Mouse (Mus musculus) MEL (cell line): Measurements from ENCODE around the gene Mroh2a.

Experiments used
- CTCF ChIP-seq, 3 experiments: IDR thresholded peaks in 2 of 3; conservative IDR thresholded peaks in 1 of 3; 2 replicates each; pipeline ENCODE4 v1.5.1; 2011 to 2012; ENCODE audit warnings: low read length in 3 of 3, low read depth in 2 of 3, mild to moderate bottlenecking in 2 of 3, improper control_type of control experiment in 1 of 3, inconsistent platforms in 1 of 3, mixed read lengths in 1 of 3, moderate library complexity in 1 of 3; ENCODE audit not compliant: control insufficient read depth in 1 of 3, insufficient read depth in 1 of 3, poor library complexity in 1 of 3, severe bottlenecking in 1 of 3
- GATA1 ChIP-seq: IDR thresholded peaks from 2 replicates; pipeline ENCODE4 v1.6.1; 2011; ENCODE audit warnings: low read depth, low read length, improper control_type of control experiment
- MAFK ChIP-seq: IDR thresholded peaks from 2 replicates; pipeline ENCODE4 v1.6.1; 2011; ENCODE audit warnings: low read depth, mild to moderate bottlenecking, low read length, improper control_type of control experiment, borderline replicate concordance
- NELFE ChIP-seq: IDR thresholded peaks from 2 replicates; pipeline ENCODE4 v1.6.1; 2011; ENCODE audit warnings: low read depth, low read length, improper control_type of control experiment
- POLR2A ChIP-seq, 2 experiments: IDR thresholded peaks; 2 replicates each; pipeline ENCODE4 v1.6.1; 2011 to 2012; ENCODE audit warnings: low read length in 2 of 2, mild to moderate bottlenecking in 2 of 2, control low read depth in 1 of 2, improper control_type of control experiment in 1 of 2, low read depth in 1 of 2, moderate library complexity in 1 of 2; ENCODE audit not compliant: control insufficient read depth in 1 of 2, insufficient read depth in 1 of 2, poor library complexity in 1 of 2
- TBP ChIP-seq: IDR thresholded peaks from 2 replicates; pipeline ENCODE4 v1.8.0; 2011; ENCODE audit warnings: low read depth, low read length, improper control_type of control experiment

- TF ChIP-seq GATA1: no peak
- TF ChIP-seq POLR2A (IDR thresholded peaks at IDR 0.05; ENCODE audit: control insufficient read depth in 1 of 2, insufficient read depth in 1 of 2, low read depth in 1 of 2, low read length in 2 of 2, poor library complexity in 1 of 2): no peak
- no peak for TF ChIP-seq MAFK
- no peak for TF ChIP-seq CTCF (IDR thresholded peaks at IDR 0.05 in 2 of 3, conservative IDR thresholded peaks at IDR 0.05 in 1 of 3; ENCODE audit: control insufficient read depth in 1 of 3, insufficient read depth in 1 of 3, low read depth in 2 of 3, low read length in 3 of 3, poor library complexity in 1 of 3, severe bottlenecking in 1 of 3)
- no peak for TF ChIP-seq TBP
- TF ChIP-seq NELFE: no peak
These were observed 29.4 kb downstream of the Mroh2a start for GRCm38 (mm10) chr1:88255989-88256754.
